Mouse (Mus musculus): ENCODE results near the gene Zfp872. TPM values are rescaled to one million over a fixed set of nuclear protein-coding genes. Genes with fewer than 3 reads are reported as not detected.

The Zfp872 gene
- polyA plus RNA-seq, 1 experiment from 2014 or later = 0.26 TPM

- H3K36me3 ChIP-seq = peaks cover 10% of the 10 kb centered on the region; the same call in 1 of the 2 replicates
- WGBS = 69% methylated on average over 34 of the region's 34 CpGs
- peak overlapping the region; percentile 76 for H3K4me2 ChIP-seq (replicated peaks)
- H3K27ac ChIP-seq = no peak overlapping the region
- no peak for ATAC-seq (ENCODE audit: low FRiP score)
- no peaks in the 10 kb centered on the region for H3K9me3 ChIP-seq (replicated peaks)
- peaks cover 4% of the 10 kb centered on the region for H3K27me3 ChIP-seq
- peak overlapping the region; percentile 83 for H3K9ac ChIP-seq
- peaks cover 9% of the 10 kb centered on the region for H3K4me1 ChIP-seq
- H3K4me3 ChIP-seq = peak overlapping the region; percentile 68
Observed at GRCm38 (mm10) chr9:22157516-22158265, 30.2 kb upstream of the Zfp872 start.

- peaks cover 10% of the 10 kb centered on the region; the same call in 1 of the 2 replicates for H3K36me3 ChIP-seq
- peaks cover 13% of the 10 kb centered on the region for H3K4me1 ChIP-seq
- H3K4me3 ChIP-seq = no peak overlapping the region
- ATAC-seq (ENCODE audit: low FRiP score) = no peak
- H3K9ac ChIP-seq = no peak overlapping the region
- 33% methylated on average over 6 of the region's 6 CpGs for WGBS
- peaks cover 4% of the 10 kb centered on the region for H3K27me3 ChIP-seq
- H3K9me3 ChIP-seq (replicated peaks) = no peaks in the 10 kb centered on the region
- H3K27ac ChIP-seq = no peak overlapping the region
- H3K4me2 ChIP-seq (replicated peaks) = no peak overlapping the region
Observed at GRCm38 (mm10) chr9:22161299-22161698, 26.6 kb upstream of the Zfp872 start.

GRCm38 (mm10) chr9:22162305-22162704, 25.6 kb upstream of the Zfp872 start:
- no peak overlapping the region for H3K27ac ChIP-seq
- H3K4me1 ChIP-seq = peaks cover 12% of the 10 kb centered on the region
- no peak overlapping the region for H3K4me2 ChIP-seq (replicated peaks)
- WGBS = 81% methylated on average over 9 of the region's 9 CpGs
- no peak overlapping the region for H3K9ac ChIP-seq
- H3K27me3 ChIP-seq = peaks cover 4% of the 10 kb centered on the region
- no peak overlapping the region for H3K4me3 ChIP-seq
- H3K36me3 ChIP-seq = peaks cover 10% of the 10 kb centered on the region; the same call in 1 of the 2 replicates
- ATAC-seq (ENCODE audit: low FRiP score) = no peak
- 0 out of 2 replicates have a peak, but pooled peaks cover 3% of the 10 kb centered on the region for H3K9me3 ChIP-seq (replicated peaks)

GRCm38 (mm10) chr9:22162912-22163311, 25.0 kb upstream of the Zfp872 start:
- 0 out of 2 replicates have a peak, but pooled peaks cover 3% of the 10 kb centered on the region for H3K9me3 ChIP-seq (replicated peaks)
- no peak overlapping the region for H3K4me3 ChIP-seq
- 87% methylated on average over 7 of the region's 7 CpGs for WGBS
- H3K27me3 ChIP-seq = peaks cover 4% of the 10 kb centered on the region
- no peak overlapping the region for H3K27ac ChIP-seq
- H3K4me2 ChIP-seq (replicated peaks) = no peak overlapping the region
- peaks cover 6% of the 10 kb centered on the region for H3K4me1 ChIP-seq
- no peak for ATAC-seq (ENCODE audit: low FRiP score)
- peaks cover 9% of the 10 kb centered on the region; the same call in 1 of the 2 replicates for H3K36me3 ChIP-seq
- H3K9ac ChIP-seq = no peak overlapping the region

- peak overlapping the region; percentile 67 for H3K27ac ChIP-seq
- 2% methylated on average over 53 of the region's 54 CpGs for WGBS
Observed at GRCm38 (mm10) chr9:22164711-22165668, 22.9 kb upstream of the Zfp872 start.

GRCm38 (mm10) chr9:22165964-22166363, 21.9 kb upstream of the Zfp872 start:
- Histone ChIP-seq H3K9ac (no peak overlapping the region), H3K4me1 (peaks cover 5% of the 10 kb centered on the region; the same call in 1 of the 2 replicates), H3K27me3 (peaks cover 4% of the 10 kb centered on the region; the same call in 1 of the 2 replicates), H3K36me3 (no peaks in the 10 kb centered on the region), H3K9me3 (replicated peaks) (0 out of 2 replicates have a peak, but pooled peaks cover 3% of the 10 kb centered on the region), H3K4me2 (replicated peaks) (no peak overlapping the region), H3K27ac (no peak overlapping the region), H3K4me3 (no peak overlapping the region)
- 56% methylated on average over 6 of the region's 6 CpGs for WGBS
- ATAC-seq (ENCODE audit: low FRiP score) = no peak

More at GRCm38 (mm10) chr9:22164711-22165668, 22.9 kb upstream of the Zfp872 start:
- Histone ChIP-seq H3K4me3 (peak overlapping the region; percentile 61), H3K9me3 (replicated peaks) (0 out of 2 replicates have a peak, but pooled peaks cover 3% of the 10 kb centered on the region), H3K4me2 (replicated peaks) (peak overlapping the region; percentile 91), H3K4me1 (peaks cover 5% of the 10 kb centered on the region; the same call in 1 of the 2 replicates), H3K27me3 (peaks cover 4% of the 10 kb centered on the region; the same call in 1 of the 2 replicates), H3K9ac (peak overlapping the region; percentile 74), H3K36me3 (no peaks in the 10 kb centered on the region)
- ATAC-seq (ENCODE audit: low FRiP score) = peak; percentile 89

- Histone ChIP-seq H3K9me3 (replicated peaks) (0 out of 2 replicates have a peak, but pooled peaks cover 3% of the 10 kb centered on the region), H3K4me1 (peaks cover 5% of the 10 kb centered on the region; the same call in 1 of the 2 replicates), H3K4me2 (replicated peaks) (no peak overlapping the region), H3K27ac (no peak overlapping the region), H3K4me3 (no peak overlapping the region), H3K27me3 (peaks cover 4% of the 10 kb centered on the region; the same call in 1 of the 2 replicates), H3K9ac (no peak overlapping the region), H3K36me3 (no peaks in the 10 kb centered on the region)
- ATAC-seq (ENCODE audit: low FRiP score) = no peak
- WGBS = 90% methylated on average over 10 of the region's 10 CpGs
Observed at GRCm38 (mm10) chr9:22166686-22167085, 21.2 kb upstream of the Zfp872 start.

- Histone ChIP-seq H3K36me3 (no peaks in the 10 kb centered on the region), H3K4me3 (no peak overlapping the region), H3K27ac (no peak overlapping the region), H3K27me3 (no peaks in the 10 kb centered on the region), H3K4me1 (peaks cover 5% of the 10 kb centered on the region; the same call in 1 of the 2 replicates), H3K9me3 (replicated peaks) (0 out of 2 replicates have a peak, but pooled peaks cover 3% of the 10 kb centered on the region), H3K9ac (no peak overlapping the region), H3K4me2 (replicated peaks) (no peak overlapping the region)
- ATAC-seq (ENCODE audit: low FRiP score) = no peak
- WGBS = 96% methylated on average over 4 of the region's 4 CpGs
Observed at GRCm38 (mm10) chr9:22167751-22168150, 20.1 kb upstream of the Zfp872 start.

- Histone ChIP-seq H3K4me2 (replicated peaks) (no peak overlapping the region), H3K4me3 (no peak overlapping the region), H3K9me3 (replicated peaks) (0 out of 2 replicates have a peak, but pooled peaks cover 3% of the 10 kb centered on the region), H3K27me3 (no peaks in the 10 kb centered on the region), H3K4me1 (peaks cover 5% of the 10 kb centered on the region; the same call in 1 of the 2 replicates), H3K27ac (no peak overlapping the region), H3K36me3 (no peaks in the 10 kb centered on the region), H3K9ac (no peak overlapping the region)
- no peak for ATAC-seq (ENCODE audit: low FRiP score)
- 93% methylated on average over 11 of the region's 11 CpGs for WGBS
Observed at GRCm38 (mm10) chr9:22169327-22169726, 18.6 kb upstream of the Zfp872 start.

GRCm38 (mm10) chr9:22172318-22172717, 15.6 kb upstream of the Zfp872 start:
- Histone ChIP-seq H3K4me3 (no peak overlapping the region), H3K36me3 (no peaks in the 10 kb centered on the region), H3K9ac (no peak overlapping the region), H3K4me2 (replicated peaks) (no peak overlapping the region), H3K27me3 (no peaks in the 10 kb centered on the region), H3K27ac (no peak overlapping the region), H3K9me3 (replicated peaks) (peaks cover 9% of the 10 kb centered on the region; the same call in 1 of the 2 replicates), H3K4me1 (no peaks in the 10 kb centered on the region)
- WGBS = 92% methylated on average over 4 of the region's 4 CpGs
- ATAC-seq (ENCODE audit: low FRiP score) = no peak

- Histone ChIP-seq H3K36me3 (no peaks in the 10 kb centered on the region), H3K27me3 (no peaks in the 10 kb centered on the region), H3K9ac (no peak overlapping the region), H3K27ac (no peak overlapping the region), H3K4me1 (no peaks in the 10 kb centered on the region), H3K4me3 (no peak overlapping the region), H3K9me3 (replicated peaks) (peaks cover 26% of the 10 kb centered on the region), H3K4me2 (replicated peaks) (no peak overlapping the region)
- ATAC-seq (ENCODE audit: low FRiP score) = no peak
- 49% methylated on average over 5 of the region's 5 CpGs for WGBS
Observed at GRCm38 (mm10) chr9:22196412-22196811, 8.5 kb downstream of the Zfp872 start.

- H3K27ac ChIP-seq = no peak overlapping the region
- 73% methylated on average over 2 of the region's 2 CpGs for WGBS
Observed at GRCm38 (mm10) chr9:22213785-22214194, 25.9 kb downstream of the Zfp872 start.

More at GRCm38 (mm10) chr9:22213785-22214194, 25.9 kb downstream of the Zfp872 start:
- Histone ChIP-seq H3K36me3 (no peaks in the 10 kb centered on the region), H3K4me3 (no peak overlapping the region), H3K9ac (no peak overlapping the region), H3K4me1 (no peaks in the 10 kb centered on the region), H3K4me2 (replicated peaks) (no peak overlapping the region), H3K27me3 (no peaks in the 10 kb centered on the region), H3K9me3 (replicated peaks) (no peaks in the 10 kb centered on the region)
- no peak for ATAC-seq (ENCODE audit: low FRiP score)
